Mouse (Mus musculus): ENCODE measurements around the gene Klhl11.

Gene Klhl11

DNA sequence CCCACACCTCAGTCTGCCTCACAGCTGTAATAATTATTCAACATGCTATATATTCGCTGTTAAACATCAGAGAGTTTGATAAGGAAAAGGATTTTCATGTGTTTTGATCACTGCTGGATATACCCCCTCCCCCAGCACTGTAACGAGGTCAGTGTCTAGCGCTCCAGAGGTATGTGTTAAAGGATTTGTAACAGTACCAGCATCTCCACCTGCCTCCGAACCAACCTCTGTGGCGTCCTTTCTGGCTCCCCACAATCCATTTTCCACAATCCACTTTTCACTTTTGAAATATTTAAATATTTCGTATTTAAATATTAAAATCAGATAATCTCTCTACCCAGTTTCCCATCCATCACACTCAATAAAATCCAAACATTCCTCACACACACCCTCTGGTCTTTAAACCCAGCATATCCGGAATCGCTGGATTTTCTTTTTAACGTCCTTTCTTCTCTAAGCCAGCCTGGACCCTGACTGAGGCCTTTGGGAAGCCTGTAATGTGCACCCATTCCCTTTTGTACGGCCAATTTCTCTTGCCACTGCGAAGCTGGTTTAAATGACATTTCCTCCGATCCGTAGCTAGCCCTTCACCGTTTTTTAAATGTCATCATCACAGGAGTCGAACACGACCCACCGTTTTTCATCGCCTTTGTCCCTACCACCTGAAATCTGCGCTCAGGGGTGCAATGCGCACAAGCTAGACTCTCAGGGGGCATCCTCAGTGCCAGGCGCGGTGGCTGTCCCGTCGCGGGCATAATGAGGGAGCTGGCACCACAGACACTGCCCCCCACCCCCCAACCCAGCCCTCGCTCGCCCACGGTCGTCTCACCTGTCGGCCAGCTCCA, 967 bp downstream of the Klhl11 start:
- DNase-seq (ENCODE audit: low spot score in 2 of 2): peak in 1 of 2 experiments; percentile 16

DNA sequence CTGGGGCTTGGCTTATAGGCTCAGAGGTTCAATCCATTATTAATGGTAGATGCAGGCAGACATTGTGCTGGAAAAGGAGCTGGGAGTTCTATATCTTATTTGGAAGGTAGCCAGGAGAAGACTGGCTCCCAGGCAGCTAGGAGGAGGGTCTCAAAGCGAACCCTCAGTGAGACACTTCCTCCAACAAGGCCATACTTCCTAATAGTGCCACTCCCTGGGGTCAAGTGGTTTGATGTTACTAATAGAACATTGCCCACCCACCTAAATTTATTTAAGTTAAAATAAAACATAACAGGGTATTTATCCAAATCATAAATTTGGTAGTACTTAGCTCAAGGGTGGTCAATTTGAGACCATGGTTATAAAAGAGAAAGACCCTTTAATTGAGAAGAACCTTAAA, 6.7 kb downstream of the Klhl11 start:
- no peak for DNase-seq (ENCODE audit: low spot score in 2 of 2)

DNA sequence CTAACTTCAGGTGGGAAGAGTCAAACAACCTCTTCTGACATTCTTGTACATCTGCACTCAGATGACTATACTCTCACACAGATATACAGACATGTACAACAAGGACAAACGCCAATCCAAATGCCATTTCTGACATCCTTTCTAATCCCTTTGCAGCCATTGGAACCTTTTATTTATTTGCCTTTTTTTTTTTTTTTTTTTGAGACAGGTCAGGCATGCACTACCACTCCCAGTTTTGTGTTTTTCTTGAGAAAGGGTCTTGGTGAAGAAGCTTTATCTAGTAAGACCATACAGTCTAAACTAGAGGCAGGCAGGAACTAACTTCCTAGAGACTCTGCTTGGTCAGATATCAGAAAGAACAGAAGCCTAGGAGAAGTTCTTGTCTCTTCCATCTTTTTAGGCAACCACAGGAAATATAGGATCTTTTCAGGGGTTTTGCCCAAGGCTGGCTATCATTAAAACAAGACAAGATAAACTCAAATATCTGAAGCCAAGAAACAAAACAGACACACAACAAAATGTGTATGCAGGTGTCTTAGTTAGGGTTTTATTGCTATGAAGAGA, 7.2 kb downstream of the Klhl11 start:
- DNase-seq (ENCODE audit: low spot score in 2 of 2): no peak

DNA sequence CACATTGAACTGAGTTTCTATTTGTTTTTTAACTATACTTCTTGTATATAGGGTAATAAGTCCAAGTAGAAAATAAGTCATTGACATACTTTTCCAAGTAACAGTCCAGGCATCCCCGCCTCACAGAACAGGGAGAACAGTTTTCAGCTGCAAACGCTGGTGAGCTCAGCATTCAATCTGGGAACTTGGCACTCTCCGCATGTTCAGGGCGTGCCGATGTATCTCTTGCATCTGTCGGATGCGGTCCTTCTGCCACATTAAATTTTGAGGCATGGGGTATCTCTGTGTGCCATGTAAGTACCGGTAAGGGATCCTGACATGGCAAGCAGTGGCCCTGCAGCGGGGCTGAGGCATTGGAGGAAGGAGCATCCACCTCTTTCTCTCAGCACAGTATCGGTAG, 9.8 kb downstream of the Klhl11 start:
- no peak for DNase-seq (ENCODE audit: low spot score in 2 of 2)

DNA sequence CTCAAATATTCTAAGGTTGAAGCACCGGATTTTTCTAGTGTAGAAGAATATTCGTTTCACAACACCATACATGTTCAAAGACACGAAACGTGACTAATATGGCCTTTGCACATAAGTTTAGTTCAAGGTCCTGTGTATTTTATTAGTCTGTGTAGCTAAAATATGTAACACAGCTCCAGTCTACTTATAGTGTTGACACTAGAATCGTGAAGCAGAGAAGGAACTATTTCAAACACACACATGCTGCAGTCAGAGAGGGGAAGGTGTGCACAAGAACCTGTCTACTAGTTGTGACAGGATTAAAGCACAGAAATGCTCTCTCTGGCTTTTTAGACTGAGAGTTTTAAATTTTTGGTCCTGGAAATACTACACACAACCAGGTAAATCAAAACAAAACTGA, 14.8 kb downstream of the Klhl11 start:
- DNase-seq (ENCODE audit: low spot score in 2 of 2): no peak

DNA sequence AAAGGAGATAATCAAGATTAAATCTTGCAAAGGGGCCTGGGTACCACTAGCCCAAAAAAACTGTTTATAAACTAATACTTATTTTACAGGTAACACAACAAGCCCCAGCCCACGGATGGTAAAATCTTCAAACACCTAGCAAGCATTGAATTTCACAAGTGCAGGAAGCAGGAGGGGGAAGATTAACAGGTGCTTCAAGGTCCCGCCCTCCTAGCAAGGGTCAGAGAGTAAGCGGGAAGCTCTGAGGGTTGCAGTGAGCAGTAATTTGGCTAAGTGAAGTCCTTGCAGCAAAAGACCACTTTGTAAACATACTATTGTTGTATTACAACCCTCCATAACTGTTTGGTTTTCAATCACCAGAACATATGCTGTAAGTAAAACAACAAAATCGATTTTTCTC, 15.3 kb downstream of the Klhl11 start:
- no peak for DNase-seq (ENCODE audit: low spot score in 2 of 2)

DNA sequence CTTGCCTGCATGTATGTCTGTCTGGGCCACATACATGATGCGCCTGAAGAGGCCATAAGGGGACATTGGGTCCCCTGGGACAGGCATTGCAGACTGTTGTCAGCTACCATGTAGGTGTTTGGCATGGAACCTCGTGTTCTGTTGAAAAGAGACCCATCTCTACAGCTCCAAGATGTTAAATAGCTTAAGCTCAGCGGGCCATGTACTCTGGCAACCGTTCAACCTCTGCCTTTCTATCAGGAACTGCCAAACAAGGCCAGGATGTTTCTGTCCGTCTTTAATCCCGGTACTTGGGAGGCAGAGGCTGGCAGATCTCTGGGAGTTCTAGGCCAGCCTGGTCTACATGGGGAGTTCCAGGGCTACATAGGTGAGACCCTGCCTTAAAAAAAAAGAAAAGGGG, 29.9 kb downstream of the Klhl11 start:
- no peak for DNase-seq (ENCODE audit: low spot score in 2 of 2)

DNA sequence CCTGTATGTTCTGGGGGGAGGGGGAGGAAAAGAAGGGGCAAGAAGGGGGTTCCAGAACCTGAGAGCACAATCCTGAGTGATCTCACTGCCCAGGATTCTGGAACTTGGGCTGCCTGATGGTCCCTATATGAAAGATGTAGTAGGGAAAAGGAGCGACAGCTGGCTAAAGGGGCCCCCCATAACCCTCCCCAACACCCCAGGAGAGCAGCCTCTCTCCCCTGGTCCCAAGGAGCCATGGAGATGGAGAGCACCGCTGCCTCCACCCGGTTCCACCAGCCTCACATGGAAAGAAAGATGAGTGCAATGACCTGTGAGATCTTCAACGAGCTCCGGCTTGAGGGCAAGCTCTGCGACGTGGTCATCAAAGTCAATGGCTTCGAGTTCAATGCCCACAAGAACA, 30.7 kb downstream of the Klhl11 start, which contains the start of the genes Nt5c3b and Klhl10:
TSS of gene Nt5c3b (minus strand) at position 12 of the 400 bp plus-strand sequence.
TSS of gene Klhl10 (plus strand) at position 121 of the 400 bp plus-strand sequence.
- DNase-seq (ENCODE audit: low spot score in 2 of 2): no peak

DNA sequence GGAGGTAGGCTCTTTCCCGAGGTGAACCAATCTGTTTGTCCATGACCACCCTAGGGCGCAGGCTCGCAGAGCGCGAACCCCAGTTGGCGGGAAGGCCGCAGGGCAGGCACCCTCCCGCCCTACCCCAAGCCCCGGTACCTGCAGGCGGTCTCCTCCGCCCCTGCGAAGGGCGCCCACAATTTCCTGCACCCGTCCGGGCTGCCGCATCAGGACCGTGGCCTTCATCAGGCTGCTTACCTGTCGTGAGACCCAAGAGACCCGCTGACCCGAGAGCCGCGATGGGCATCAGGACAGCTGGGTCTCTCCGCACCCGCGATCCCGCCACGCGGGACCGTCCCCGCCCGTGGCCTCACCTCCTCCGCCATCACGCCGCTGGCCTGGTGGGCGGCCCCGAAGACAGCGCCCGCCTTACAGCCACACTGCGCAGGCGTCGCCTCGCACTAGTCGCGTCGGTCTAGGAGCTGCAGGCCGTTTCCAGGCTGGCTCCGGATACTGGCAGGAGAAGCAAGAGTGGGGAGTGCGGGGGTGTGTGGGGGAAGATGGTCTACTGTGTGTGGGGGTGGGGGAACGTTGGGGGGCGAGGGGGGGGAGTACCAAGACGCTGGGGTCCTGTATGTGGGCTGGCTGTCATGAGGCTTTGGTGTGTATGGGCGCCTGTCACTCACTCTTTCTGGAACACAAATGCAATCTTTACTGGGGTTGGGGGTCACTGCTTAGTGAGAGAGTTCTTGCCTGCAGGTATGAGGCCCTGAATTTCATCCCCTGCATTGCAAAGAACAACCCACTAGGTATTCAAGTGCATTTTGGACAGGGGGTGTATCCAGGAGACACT, 31.6 kb downstream of the Klhl11 start:
- peak; percentile 67 to 81 for DNase-seq (ENCODE audit: low spot score in 2 of 2)

DNA sequence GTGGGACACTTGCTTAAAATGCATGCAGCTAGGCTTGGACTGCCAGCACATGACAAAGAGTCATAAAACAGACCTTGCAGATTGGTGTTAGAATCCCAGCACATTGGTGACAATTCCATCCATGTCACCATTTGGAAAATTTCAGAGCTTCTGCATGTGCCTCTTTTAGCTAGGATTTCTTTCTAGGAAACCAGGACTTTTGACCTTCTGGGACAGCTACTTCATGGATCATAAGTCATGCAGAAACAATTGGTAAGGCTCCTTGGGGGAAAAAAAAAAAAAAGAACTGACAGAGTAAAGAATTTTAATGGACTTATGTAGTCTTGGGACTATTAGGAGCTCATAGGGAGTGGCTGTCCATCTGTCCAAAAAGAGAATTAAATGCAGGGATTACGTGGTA, 34.6 kb downstream of the Klhl11 start:
- DNase-seq (ENCODE audit: low spot score in 2 of 2): no peak

DNA sequence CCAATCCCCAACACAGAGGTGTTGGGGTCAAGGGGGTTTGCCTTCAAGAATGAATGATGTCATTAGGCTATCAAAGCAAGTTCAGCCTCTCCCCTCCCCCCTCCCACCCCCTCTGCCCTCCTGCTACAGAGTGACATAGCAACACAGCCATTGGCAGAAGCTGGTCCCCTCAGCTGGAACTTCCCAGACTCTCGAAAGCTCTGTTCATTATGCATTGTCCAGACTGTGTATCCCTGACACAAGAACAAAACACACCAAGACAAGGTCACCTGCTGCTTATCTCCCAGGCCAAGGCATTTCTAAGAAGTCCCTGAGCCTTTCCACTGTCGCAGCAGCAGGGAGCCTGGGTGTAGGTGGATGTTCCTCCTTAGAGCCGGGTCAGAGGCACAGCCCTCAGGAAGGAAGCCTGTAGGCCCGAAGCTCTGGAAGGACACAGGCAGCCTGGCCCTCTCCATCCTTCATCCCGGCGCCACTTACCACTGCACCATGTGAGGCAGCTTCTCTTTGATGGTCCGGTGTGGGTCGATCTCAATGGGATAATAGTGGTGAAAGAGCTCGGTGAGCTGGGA, 36.8 kb downstream of the Klhl11 start:
- DNase-seq (ENCODE audit: low spot score in 2 of 2): no peak

DNA sequence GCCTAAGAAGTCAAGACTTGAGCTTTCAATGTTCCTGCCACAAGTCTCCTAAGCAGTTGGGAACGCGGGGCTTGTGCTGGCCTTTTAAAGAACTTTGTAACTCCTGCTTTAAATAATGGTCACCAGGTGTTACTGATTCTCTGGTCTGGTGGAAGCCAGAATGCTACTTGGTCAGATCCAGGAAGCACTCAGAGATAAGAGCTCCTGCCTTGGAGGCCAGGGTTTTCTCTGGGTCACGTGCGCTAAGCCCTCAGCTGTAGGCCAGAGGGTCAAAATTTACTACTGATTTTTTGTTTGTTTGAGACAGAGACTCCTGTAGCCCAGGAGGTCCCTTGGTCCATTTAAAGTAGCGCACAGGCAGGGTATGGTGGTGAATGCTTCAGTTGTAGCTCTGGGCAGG, 40.5 kb downstream of the Klhl11 start:
- DNase-seq (ENCODE audit: low spot score in 2 of 2): no peak

DNA sequence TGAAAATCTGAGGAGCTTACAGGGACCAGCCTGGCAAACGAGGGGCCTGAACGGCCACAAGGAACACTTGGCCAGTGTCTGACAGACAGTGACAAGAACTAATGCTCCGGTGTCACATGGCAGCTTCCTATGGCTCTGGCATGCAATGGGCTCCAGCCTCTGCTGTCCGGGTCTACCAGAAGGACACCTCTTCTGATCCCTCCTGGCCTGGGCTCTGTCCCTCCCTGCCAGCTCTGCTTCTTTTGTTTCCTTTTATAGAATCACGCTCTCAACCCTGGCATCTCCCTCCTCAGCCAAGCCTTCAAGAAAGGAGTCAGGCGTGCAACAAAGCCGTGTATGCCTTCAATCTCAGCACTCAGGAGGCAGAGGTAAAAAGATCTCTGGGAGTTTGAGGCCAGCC, 42.5 kb downstream of the Klhl11 start:
- no peak for DNase-seq (ENCODE audit: low spot score in 2 of 2)

DNA sequence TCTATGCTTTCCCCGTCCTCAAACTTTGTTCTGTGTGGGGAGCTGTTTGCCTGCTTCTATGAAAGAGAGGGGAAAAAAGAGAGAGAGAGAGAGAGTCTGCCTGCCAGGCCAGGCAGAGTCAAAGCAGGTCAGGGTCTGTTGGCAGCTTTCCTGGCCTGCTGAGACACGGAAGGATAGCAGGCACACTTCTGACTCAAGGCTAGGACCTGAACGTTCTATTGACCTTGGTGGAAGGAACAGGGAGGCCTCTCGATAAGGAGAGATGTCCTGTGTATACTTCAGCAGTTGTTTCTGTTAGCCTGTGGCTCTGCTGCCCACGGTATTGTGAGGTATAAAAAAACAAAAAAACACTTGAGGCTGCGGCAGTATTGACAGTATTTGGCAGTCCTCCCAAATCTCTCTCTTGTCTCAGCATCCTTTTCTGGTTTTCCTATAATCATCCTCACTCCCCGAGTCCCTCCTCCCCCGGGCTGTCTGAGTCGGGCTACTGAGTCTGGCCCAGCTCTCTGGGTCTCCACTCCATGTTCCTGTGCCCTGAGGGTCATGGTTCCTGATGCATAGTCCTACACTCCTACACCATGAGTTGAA, 43.8 kb downstream of the Klhl11 start:
- no peak for DNase-seq (ENCODE audit: low spot score in 2 of 2)

DNA sequence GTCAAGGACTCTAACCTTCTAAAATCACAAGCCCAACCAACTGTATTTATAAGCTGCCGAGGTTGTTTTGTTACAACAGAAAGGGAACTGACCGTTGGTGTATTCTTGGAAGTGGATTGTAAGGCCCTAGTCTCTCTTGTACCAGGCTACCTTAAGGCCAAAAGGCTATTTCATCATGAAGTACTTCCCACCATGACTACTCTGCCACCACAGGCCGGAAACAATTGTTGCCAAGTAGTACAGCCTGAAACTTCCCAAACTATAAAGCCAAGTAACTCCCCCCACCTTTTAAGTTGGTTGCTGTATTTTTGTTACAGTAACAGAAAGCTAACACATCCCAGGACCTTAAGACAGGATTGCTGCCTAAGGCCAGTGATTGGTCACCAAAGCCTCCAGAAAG, 45.7 kb downstream of the Klhl11 start:
- DNase-seq (ENCODE audit: low spot score in 2 of 2): no peak

DNA sequence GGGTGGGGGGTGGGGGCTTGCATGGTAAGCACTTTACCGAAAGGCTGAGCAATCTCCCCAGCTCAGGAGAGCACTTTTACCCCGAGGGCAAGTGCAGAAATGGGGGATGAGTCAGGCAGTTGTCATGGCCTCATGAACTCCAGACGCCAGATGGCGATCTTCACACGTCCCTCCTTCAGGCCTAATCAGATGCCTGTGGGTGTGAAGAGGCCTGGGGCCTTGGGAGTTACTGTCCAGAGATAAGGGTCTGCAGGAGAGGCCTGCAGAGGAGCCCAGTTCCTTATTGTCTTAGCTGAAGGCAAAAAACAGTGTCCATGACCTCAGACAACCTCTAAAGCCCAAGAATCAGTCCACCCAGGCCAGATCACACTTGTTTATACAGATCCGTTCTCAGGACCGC, 46.7 kb downstream of the Klhl11 start:
- DNase-seq (ENCODE audit: low spot score in 2 of 2): peak in 1 of 2 experiments; percentile 62

DNA sequence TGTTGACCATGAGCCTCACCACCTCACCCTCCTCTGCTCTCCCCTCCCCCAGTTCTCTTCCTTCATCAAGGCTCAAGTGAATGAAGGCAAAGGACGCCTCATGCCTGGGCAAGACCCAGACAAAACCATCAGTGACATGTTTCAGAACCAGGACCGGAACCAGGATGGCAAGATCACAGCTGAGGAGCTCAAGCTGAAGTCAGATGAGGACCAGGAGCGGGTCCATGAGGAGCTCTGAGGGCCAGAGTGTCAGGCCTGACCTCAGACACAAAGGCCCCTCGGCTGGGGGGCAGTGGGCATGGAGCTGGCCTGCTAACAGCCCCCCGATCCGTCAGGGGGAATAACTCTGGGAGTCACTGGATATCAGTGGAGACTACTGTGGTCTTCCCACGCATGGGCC, 48.7 kb downstream of the Klhl11 start:
- no peak for DNase-seq (ENCODE audit: low spot score in 2 of 2)

DNA sequence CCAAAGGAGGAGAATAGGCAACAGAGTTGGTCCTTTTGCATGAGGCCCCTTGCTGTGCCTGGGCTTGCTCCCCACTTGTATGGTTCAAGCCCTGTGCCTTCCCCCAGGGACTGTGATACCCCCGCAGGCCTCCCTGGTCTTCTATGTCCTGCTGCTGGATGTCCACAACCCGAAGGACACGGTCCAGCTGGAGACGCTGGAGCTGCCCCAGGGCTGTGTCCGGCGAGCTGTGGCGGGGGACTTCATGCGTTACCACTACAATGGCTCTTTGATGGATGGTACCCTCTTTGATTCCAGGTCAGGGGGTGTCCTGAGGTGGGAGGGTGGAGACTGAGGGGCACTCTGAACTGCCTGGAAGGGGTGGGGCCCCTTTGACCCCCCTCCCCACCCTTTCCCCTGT, 51.0 kb downstream of the Klhl11 start:
- no peak for DNase-seq (ENCODE audit: low spot score in 2 of 2)

DNA sequence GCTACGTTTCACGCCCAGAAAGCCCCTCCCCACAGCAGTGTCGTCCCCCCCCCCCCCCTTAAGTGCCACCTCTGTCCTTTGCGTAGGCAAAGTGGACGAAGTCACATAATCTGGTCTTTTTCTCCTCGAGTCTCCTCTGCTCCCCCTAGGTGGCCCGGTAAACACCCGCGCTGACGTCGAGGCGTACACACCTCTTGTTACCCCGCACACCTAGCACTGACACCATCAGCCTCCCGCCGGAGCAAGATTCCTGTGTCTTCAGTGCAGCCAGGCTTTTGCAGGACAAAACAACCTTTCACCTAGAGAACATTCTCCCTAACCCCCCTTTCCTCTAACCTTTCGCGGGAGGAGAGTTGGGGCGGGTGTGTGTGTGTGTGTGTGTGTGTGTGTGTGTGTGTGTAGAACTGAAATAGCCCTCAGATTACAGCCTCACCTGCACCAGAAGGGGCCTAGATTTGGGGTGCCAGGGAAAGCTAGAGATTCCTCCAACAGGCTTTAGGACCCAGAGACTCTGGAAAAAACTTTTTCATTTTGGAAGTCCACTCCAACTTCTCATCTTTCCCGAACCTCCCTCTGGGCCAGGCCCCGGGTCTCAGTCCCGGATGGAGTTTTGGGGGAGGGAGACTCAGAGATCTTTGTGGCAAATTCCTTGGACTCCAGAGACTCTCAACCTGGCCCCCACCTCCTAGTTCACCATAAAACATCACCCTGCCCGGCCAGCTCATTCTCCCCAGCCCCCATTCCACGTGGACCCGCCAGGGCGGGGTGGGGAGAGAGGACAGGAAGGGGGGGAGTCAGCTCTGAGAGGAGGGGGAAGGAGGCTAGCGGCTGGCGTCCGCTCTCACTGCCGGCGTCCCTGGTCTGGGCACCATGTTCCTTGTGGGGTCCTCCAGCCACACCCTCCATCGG, 57.4 kb downstream of the Klhl11 start, which contains the start of gene Fkbp10:
TSS of gene Fkbp10 (plus strand) at position 784 of the 909 bp plus-strand sequence.
- no peak for DNase-seq (ENCODE audit: low spot score in 2 of 2)

Measured in cerebellum, postnatal 4 days (tissue).